Mouse (Mus musculus) E14TG2a.4 (cell line): Measurements from ENCODE around the gene Prdx6.

Experiments used
- CTCF ChIP-seq: conservative IDR thresholded peaks from 2 replicates; pipeline ENCODE4 v1.5.1; 2014; ENCODE audit warnings: low read length
- NANOG ChIP-seq: IDR thresholded peaks from 2 replicates; pipeline ENCODE4 v1.6.1; 2014; ENCODE audit warnings: borderline replicate concordance, low read length, mixed read lengths
- POU5F1 ChIP-seq: IDR thresholded peaks from 2 replicates; pipeline ENCODE4 v1.6.1; 2014; ENCODE audit warnings: low read length, borderline replicate concordance

DNA sequence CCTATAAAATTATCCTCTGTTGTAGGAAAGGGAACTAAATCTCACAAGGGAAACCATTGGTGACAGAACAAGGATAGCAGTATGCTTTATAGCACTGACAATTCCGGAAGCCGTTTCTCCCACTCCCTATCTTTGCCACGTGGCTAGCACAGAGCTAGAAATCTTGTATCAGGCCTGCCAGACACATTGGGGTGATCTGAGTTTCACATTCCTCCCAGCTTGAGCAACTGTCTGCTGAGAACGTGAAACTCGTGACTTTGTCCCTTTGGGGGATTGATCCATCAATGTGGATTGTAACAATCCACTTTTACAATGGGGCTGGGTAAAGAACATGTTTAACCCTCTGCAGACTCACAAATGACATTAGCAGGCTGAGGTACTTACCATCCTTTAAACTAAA is 17.9 kb upstream of the Prdx6 start:
- TF ChIP-seq CTCF (no peak), NANOG (no peak), POU5F1 (no peak)
